Comparison of ENCODE assay signal across 30 mouse cellular contexts in genomic region chr11:69264276-69264675, GRCm38 (mm10). TPM values are rescaled to one million over a fixed set of nuclear protein-coding genes. Genes with fewer than 3 reads are reported as not detected.
A peak's percentile ranks its signal among the peaks of the same experiment; 100 is the strongest.
DNase-seq lines count a peak whose midpoint lies in the region; ATAC-seq and TF ChIP-seq lines count a peak whose summit lies in the region.
"Had no signal": no experiment of that assay in that cellular context is flagged by ENCODE, and none has a peak within 500 bp of the region (broad histone marks: within the 10 kb centered on the region; RNA-seq: fewer than 3 reads in every experiment).

No protein-coding gene starts in this region.

- H3K27ac ChIP-seq in heart, embryonic 11.5 days (ENCODE audit: low read depth, low read length) = no peak overlapping the region
- no peak overlapping the region for H3K27ac ChIP-seq in kidney, embryonic 16.5 days (ENCODE audit: low read length)
- H3K27ac ChIP-seq in stomach, postnatal 0 days (replicated peaks) = no peak overlapping the region
- H3K27ac ChIP-seq: embryonic facial prominence, embryonic 13.5 days; embryonic facial prominence, embryonic 15.5 days; forebrain, embryonic 10.5 days; forebrain, embryonic 12.5 days had no signal

- no peaks in the 10 kb centered on the region for H3K9me3 ChIP-seq in heart, embryonic 11.5 days (replicated peaks; ENCODE audit: control insufficient read depth, low read length)
- no peaks in the 10 kb centered on the region for H3K9me3 ChIP-seq in kidney, embryonic 16.5 days (ENCODE audit: low read length)
- no peaks in the 10 kb centered on the region for H3K9me3 ChIP-seq in stomach, postnatal 0 days (ENCODE audit: control insufficient read depth, low read length)
- H3K9me3 ChIP-seq: embryonic facial prominence, embryonic 13.5 days; embryonic facial prominence, embryonic 15.5 days; forebrain, embryonic 10.5 days; forebrain, embryonic 12.5 days; G1E had no signal

- no peak overlapping the region for H3K4me3 ChIP-seq in heart, embryonic 11.5 days (ENCODE audit: low read depth, low read length)
- no peak overlapping the region for H3K4me3 ChIP-seq in kidney, embryonic 16.5 days (ENCODE audit: low read length)
- no peak overlapping the region for H3K4me3 ChIP-seq in stomach, postnatal 0 days (ENCODE audit: low read depth, low read length)
- H3K4me3 ChIP-seq: embryonic facial prominence, embryonic 13.5 days; embryonic facial prominence, embryonic 15.5 days; erythroblast, embryonic 14.5 days; forebrain, embryonic 10.5 days; forebrain, embryonic 12.5 days had no signal

- H3K9ac ChIP-seq in heart, embryonic 11.5 days (ENCODE audit: low read depth, low read length) = 0 out of 2 replicates have a peak overlapping the region, but pooled peaks have one; percentile 5
- no peak overlapping the region for H3K9ac ChIP-seq in kidney, embryonic 16.5 days (replicated peaks; ENCODE audit: low read length)
- no peak overlapping the region for H3K9ac ChIP-seq in stomach, postnatal 0 days (ENCODE audit: low read length)
- H3K9ac ChIP-seq: embryonic facial prominence, embryonic 13.5 days; embryonic facial prominence, embryonic 15.5 days; forebrain, embryonic 12.5 days had no signal

- H3K4me1 ChIP-seq in heart, embryonic 11.5 days (ENCODE audit: control insufficient read depth, insufficient read depth, low read length) = peaks cover 5% of the 10 kb centered on the region
- peaks cover 8% of the 10 kb centered on the region; the same call in 1 of the 2 replicates for H3K4me1 ChIP-seq in kidney, embryonic 16.5 days (ENCODE audit: insufficient read depth, low read length)
- H3K4me1 ChIP-seq in stomach, postnatal 0 days (replicated peaks; ENCODE audit: control insufficient read depth, insufficient read depth) = no peaks in the 10 kb centered on the region
- H3K4me1 ChIP-seq: embryonic facial prominence, embryonic 15.5 days had no signal

- TF ChIP-seq CTCF in stomach, postnatal 0 days (IDR thresholded peaks at IDR 0.05; ENCODE audit: low read depth) = no peak

- no peaks in the 10 kb centered on the region for H3K27me3 ChIP-seq in heart, embryonic 11.5 days (ENCODE audit: control insufficient read depth, insufficient read depth, low read length)
- no peaks in the 10 kb centered on the region for H3K27me3 ChIP-seq in kidney, embryonic 16.5 days (ENCODE audit: insufficient read depth, low read length)
- no peaks in the 10 kb centered on the region for H3K27me3 ChIP-seq in stomach, postnatal 0 days (ENCODE audit: control insufficient read depth, insufficient read depth, low read length)
- H3K27me3 ChIP-seq: CH12.LX; embryonic facial prominence, embryonic 15.5 days had no signal

- no peak for DNase-seq in heart, adult 18-20 months
- no peak for DNase-seq in kidney, postnatal 10 days
- DNase-seq in kidney, postnatal 4 days = peak; percentile 37 to 54
- DNase-seq in kidney, adult 9 months = no peak
- peak; percentile 57 for DNase-seq in NIH3T3 (ENCODE audit: low read depth)
- DNase-seq in stomach, postnatal 0 days (ENCODE audit: low spot score) = no peak
- DNase-seq: adrenal gland, adult 2 months; adrenal gland, postnatal 10 days; adrenal gland, postnatal 25 days; B cell, adult 2 months; cerebellum, adult 11 months; cerebellum, adult 18-20 months; cerebellum, adult 8-10 months; cerebellum, adult 9-11 months; cerebellum, postnatal 14 days; cerebellum, postnatal 36 days had no signal

- 43% methylated on average over 2 of the region's 2 CpGs for WGBS in heart, embryonic 11.5 days (ENCODE audit: insufficient replicate concordance)
- WGBS in kidney, embryonic 16.5 days = 21% methylated on average over 2 of the region's 2 CpGs
- WGBS in stomach, postnatal 0 days = 47% methylated on average over 2 of the region's 2 CpGs

- H3K36me3 ChIP-seq in heart, embryonic 11.5 days (ENCODE audit: control insufficient read depth, insufficient read depth, low read length) = no peaks in the 10 kb centered on the region
- no peaks in the 10 kb centered on the region for H3K36me3 ChIP-seq in kidney, embryonic 16.5 days (ENCODE audit: insufficient read depth, low read length)
- H3K36me3 ChIP-seq in stomach, postnatal 0 days (ENCODE audit: control insufficient read depth, insufficient read depth, low read length) = no peaks in the 10 kb centered on the region
- H3K36me3 ChIP-seq: embryonic facial prominence, embryonic 13.5 days; embryonic facial prominence, embryonic 15.5 days; forebrain, embryonic 10.5 days; forebrain, embryonic 12.5 days; G1E had no signal

- H3K4me2 ChIP-seq in heart, embryonic 11.5 days = no peak overlapping the region
- no peak overlapping the region for H3K4me2 ChIP-seq in kidney, embryonic 16.5 days (replicated peaks; ENCODE audit: low read depth, low read length)
- no peak overlapping the region for H3K4me2 ChIP-seq in stomach, postnatal 0 days (replicated peaks; ENCODE audit: low read depth)
- H3K4me2 ChIP-seq: embryonic facial prominence, embryonic 13.5 days; embryonic facial prominence, embryonic 15.5 days; forebrain, embryonic 12.5 days had no signal

- no peak for TF ChIP-seq EP300 in stomach, postnatal 0 days (optimal IDR thresholded peaks at IDR 0.05)

- no peak for ATAC-seq in heart, embryonic 11.5 days (replicated peaks; ENCODE audit: insufficient number of reproducible peaks, low FRiP score, low TSS enrichment)
- ATAC-seq in kidney, embryonic 16.5 days (ENCODE audit: low FRiP score, low TSS enrichment) = peak; percentile 57; the same call in 1 of the 2 replicates
- no peak for ATAC-seq in stomach, postnatal 0 days (ENCODE audit: low FRiP score, low TSS enrichment)
- ATAC-seq: CD4-positive, CD25-positive, alpha-beta regulatory T cell, adult 4 months; forebrain, embryonic 14.5 days; forebrain, embryonic 16.5 days had no signal

RNA-seq across cellular contexts. Expression of gene Gucy2e, which starts 27.4 kb away (rescaled TPM):
- 0.13 and 0.17 TPM in 2 replicates for polyA plus RNA-seq in heart, embryonic 11.5 days (2014; fragmentation: Nextera tagmentation; extraction: Ambion mirVana)
- total RNA-seq in heart, adult 18-20 months (2021) = 1 to 10 TPM; 1.3 to 1.5 TPM
- polyA plus RNA-seq in kidney, embryonic 16.5 days (2015; fragmentation: Nextera tagmentation; extraction: Ambion mirVana) = 0.17 and 0.27 TPM in 2 replicates
- 0.04 and 0.05 TPM in 2 replicates for polyA plus RNA-seq in stomach, postnatal 0 days (2015; fragmentation: Nextera tagmentation; extraction: Ambion mirVana)
- total RNA-seq: adrenal gland, adult 2 months; adrenal gland, postnatal 10 days; adrenal gland, postnatal 25 days; adrenal gland, postnatal 4 days had no signal
- polyA plus RNA-seq: adrenal gland, adult 2 months; embryonic facial prominence, embryonic 11.5 days; erythroblast, embryonic 14.5 days; G1E had no signal

RNA-seq across cellular contexts. Expression of gene Cntrob, which starts 59.3 kb away (rescaled TPM):
- 10.1 and 13.1 TPM in 2 replicates for polyA plus RNA-seq in heart, embryonic 11.5 days (2014; fragmentation: Nextera tagmentation; extraction: Ambion mirVana)
- 1 to 10 TPM; 2.8 TPM for total RNA-seq in heart, adult 18-20 months (2021)
- 22.4 and 23.2 TPM in 2 replicates for polyA plus RNA-seq in kidney, embryonic 16.5 days (2015; fragmentation: Nextera tagmentation; extraction: Ambion mirVana)
- 4.9 and 5.5 TPM in 2 replicates for polyA plus RNA-seq in stomach, postnatal 0 days (2015; fragmentation: Nextera tagmentation; extraction: Ambion mirVana)

RNA-seq across cellular contexts. Expression of gene Trappc1, which starts 59.5 kb away (rescaled TPM):
- polyA plus RNA-seq in heart, embryonic 11.5 days (2014; fragmentation: Nextera tagmentation; extraction: Ambion mirVana) = 189 and 202 TPM in 2 replicates
- 10 to 100 TPM; 48.8 to 49.4 TPM for total RNA-seq in heart, adult 18-20 months (2021)
- 166 and 172 TPM in 2 replicates for polyA plus RNA-seq in kidney, embryonic 16.5 days (2015; fragmentation: Nextera tagmentation; extraction: Ambion mirVana)
- polyA plus RNA-seq in stomach, postnatal 0 days (2015; fragmentation: Nextera tagmentation; extraction: Ambion mirVana) = 119 and 123 TPM in 2 replicates

Comparison
In these comparisons a context has a peak if more than half of its experiments do, and no peak if none do; other contexts are left out.
1. DNase-seq: peak in kidney, postnatal 4 days (2 of 2) and NIH3T3 (single experiment); none in heart, adult 18-20 months (0 of 2), kidney, postnatal 10 days (single experiment), kidney, adult 9 months (single experiment) and stomach, postnatal 0 days (single experiment).